In genomic region chr9:21235341-21235740, GRCm38 (mm10) we compare ENCODE assay signal across 11 mouse cellular contexts. TPM values are rescaled to one million over a fixed set of nuclear protein-coding genes. Genes with fewer than 3 reads are reported as not detected.
DNase-seq lines count a peak whose midpoint lies in the region; ATAC-seq and TF ChIP-seq lines count a peak whose summit lies in the region.
"Had no signal": no experiment of that assay in that cellular context is flagged by ENCODE, and none has a peak within 500 bp of the region (broad histone marks: within the 10 kb centered on the region; RNA-seq: fewer than 3 reads in every experiment).

No protein-coding gene starts in this region.

- no peaks in the 10 kb centered on the region for H3K9me3 ChIP-seq in limb, embryonic 12.5 days
- no peaks in the 10 kb centered on the region for H3K9me3 ChIP-seq in limb, embryonic 10.5 days (replicated peaks)
- no peaks in the 10 kb centered on the region for H3K9me3 ChIP-seq in G1E (replicated peaks)
- H3K9me3 ChIP-seq in liver, embryonic 15.5 days (replicated peaks), result no peaks in the 10 kb centered on the region
- H3K9me3 ChIP-seq in midbrain, embryonic 10.5 days (replicated peaks), result no peaks in the 10 kb centered on the region
- H3K9me3 ChIP-seq: heart, embryonic 15.5 days; limb, embryonic 13.5 days had no signal

- no peak overlapping the region for H3K4me3 ChIP-seq in limb, embryonic 12.5 days (replicated peaks)
- H3K4me3 ChIP-seq in limb, embryonic 10.5 days, result no peak overlapping the region
- H3K4me3 ChIP-seq in G1E (ENCODE audit: low read depth, low read length), result peak overlapping the region; percentile 45; the same call in 1 of the 2 replicates
- no peak overlapping the region for H3K4me3 ChIP-seq in liver, embryonic 15.5 days (replicated peaks)
- H3K4me3 ChIP-seq in midbrain, embryonic 10.5 days, result no peak overlapping the region
- H3K4me3 ChIP-seq: erythroblast, embryonic 14.5 days; heart, embryonic 15.5 days; limb, embryonic 13.5 days had no signal

- ATAC-seq in limb, embryonic 12.5 days (ENCODE audit: insufficient number of reproducible peaks, insufficient read depth, low FRiP score, low TSS enrichment, low read depth), result no peak
- no peak for ATAC-seq in G1E (ENCODE audit: extremely low read depth, insufficient number of reproducible peaks, low FRiP score, poor library complexity, severe bottlenecking)
- ATAC-seq in liver, embryonic 15.5 days (ENCODE audit: insufficient read depth), result no peak
- ATAC-seq: hindbrain, postnatal 0 days had no signal

- DNase-seq in limb, embryonic 10.5 days (ENCODE audit: low spot score), result no peak
- peak; percentile 14 for DNase-seq in A20 (ENCODE audit: low read depth, low spot score)
- DNase-seq in G1E (ENCODE audit: low spot score), result no peak
- DNase-seq in left cerebral cortex, postnatal 36 days (ENCODE audit: low spot score in 2 of 2), result no peak
- DNase-seq in midbrain, embryonic 10.5 days (ENCODE audit: low spot score), result no peak

- H3K36me3 ChIP-seq in limb, embryonic 12.5 days, result peaks cover 66% of the 10 kb centered on the region
- H3K36me3 ChIP-seq in limb, embryonic 10.5 days, result peaks cover 64% of the 10 kb centered on the region
- peaks cover 73% of the 10 kb centered on the region for H3K36me3 ChIP-seq in G1E (replicated peaks)
- H3K36me3 ChIP-seq in liver, embryonic 15.5 days (replicated peaks), result peaks cover 66% of the 10 kb centered on the region
- H3K36me3 ChIP-seq in midbrain, embryonic 10.5 days, result peaks cover 63% of the 10 kb centered on the region

- H3K27me3 ChIP-seq in limb, embryonic 12.5 days, result no peaks in the 10 kb centered on the region
- 0 out of 2 replicates have a peak, but pooled peaks cover 4% of the 10 kb centered on the region for H3K27me3 ChIP-seq in limb, embryonic 10.5 days (ENCODE audit: low read depth, poor library complexity, severe bottlenecking)
- H3K27me3 ChIP-seq in G1E (ENCODE audit: insufficient read depth, low read length), result no peaks in the 10 kb centered on the region
- no peaks in the 10 kb centered on the region for H3K27me3 ChIP-seq in liver, embryonic 15.5 days
- H3K27me3 ChIP-seq in midbrain, embryonic 10.5 days (ENCODE audit: low read depth, poor library complexity, severe bottlenecking), result peaks cover 17% of the 10 kb centered on the region
- H3K27me3 ChIP-seq: heart, embryonic 15.5 days; limb, embryonic 13.5 days had no signal

- WGBS in limb, embryonic 12.5 days, result 80% methylated on average over 4 of the region's 4 CpGs
- WGBS in limb, embryonic 10.5 days, result 87% methylated on average over 4 of the region's 4 CpGs
- 71% methylated on average over 4 of the region's 4 CpGs for WGBS in liver, embryonic 15.5 days (ENCODE audit: insufficient replicate concordance)
- WGBS in midbrain, embryonic 10.5 days, result 89% methylated on average over 4 of the region's 4 CpGs

- H3K4me1 ChIP-seq in limb, embryonic 12.5 days (replicated peaks), result peaks cover 19% of the 10 kb centered on the region
- H3K4me1 ChIP-seq in limb, embryonic 10.5 days, result peaks cover 22% of the 10 kb centered on the region
- peaks cover 63% of the 10 kb centered on the region for H3K4me1 ChIP-seq in G1E (ENCODE audit: insufficient read depth, low read depth, low read length)
- H3K4me1 ChIP-seq in liver, embryonic 15.5 days (replicated peaks), result peaks cover 50% of the 10 kb centered on the region
- H3K4me1 ChIP-seq in midbrain, embryonic 10.5 days, result peaks cover 26% of the 10 kb centered on the region

- intact Hi-C loops in left cerebral cortex, postnatal 36 days (cut with DNase I), result no loop called here

- 0 out of 2 replicates have a peak overlapping the region, but pooled peaks have one; percentile 18 for H3K9ac ChIP-seq in limb, embryonic 12.5 days (replicated peaks)
- H3K9ac ChIP-seq in liver, embryonic 15.5 days, result no peak overlapping the region
- H3K9ac ChIP-seq: heart, embryonic 15.5 days; limb, embryonic 13.5 days had no signal

- no peak overlapping the region for H3K27ac ChIP-seq in limb, embryonic 12.5 days
- H3K27ac ChIP-seq in limb, embryonic 10.5 days, result no peak overlapping the region
- 0 out of 2 replicates have a peak overlapping the region, but pooled peaks have one; percentile 35 for H3K27ac ChIP-seq in liver, embryonic 15.5 days (replicated peaks)
- H3K27ac ChIP-seq in midbrain, embryonic 10.5 days (replicated peaks), result no peak overlapping the region
- H3K27ac ChIP-seq: heart, embryonic 15.5 days; hindbrain, postnatal 0 days; limb, embryonic 13.5 days had no signal

- H3K4me2 ChIP-seq in limb, embryonic 12.5 days, result no peak overlapping the region
- H3K4me2 ChIP-seq in liver, embryonic 15.5 days, result peak overlapping the region; percentile 27; the same call in 1 of the 2 replicates
- H3K4me2 ChIP-seq: heart, embryonic 15.5 days; limb, embryonic 13.5 days had no signal

- TF ChIP-seq CTCF in G1E (IDR thresholded peaks at IDR 0.05; ENCODE audit: low read depth, low read length), result no peak

RNA-seq across cellular contexts. Expression of gene Keap1, which starts 3.8 kb away (rescaled TPM):
- polyA plus RNA-seq in limb, embryonic 12.5 days (2016; fragmentation: Nextera tagmentation; extraction: Ambion mirVana), result 64.7 and 65.2 TPM in 2 replicates
- polyA plus RNA-seq in limb, embryonic 10.5 days (2016; fragmentation: Nextera tagmentation; extraction: Ambion mirVana), result 50.4 and 61.7 TPM in 2 replicates
- total RNA-seq in G1E (2014; fragmentation: Nextera tagmentation) (16.7 and 21.3 TPM in 2 replicates), G1E (2017) (46.4 and 48.1 TPM in 2 replicates)
- 73.3 and 81.7 TPM in 2 replicates for polyA plus RNA-seq in G1E (2012)
- 27.9 and 30.5 TPM in 2 replicates for polyA plus RNA-seq in liver, embryonic 15.5 days (2015; fragmentation: Nextera tagmentation; extraction: Ambion mirVana)
- 10 to 100 TPM; 52.7 to 60.8 TPM for total RNA-seq in left cerebral cortex, postnatal 36 days (2021)
- polyA plus RNA-seq in midbrain, embryonic 10.5 days (2016; fragmentation: Nextera tagmentation; extraction: Ambion mirVana), result 47.1 and 50.8 TPM in 2 replicates

RNA-seq across cellular contexts. Expression of gene S1pr5, which starts 12.9 kb away (rescaled TPM):
- 0.31 and 0.63 TPM in 2 replicates for polyA plus RNA-seq in limb, embryonic 12.5 days (2016; fragmentation: Nextera tagmentation; extraction: Ambion mirVana)
- 0.15 and 0.33 TPM in 2 replicates for polyA plus RNA-seq in limb, embryonic 10.5 days (2016; fragmentation: Nextera tagmentation; extraction: Ambion mirVana)
- total RNA-seq in G1E (2014; fragmentation: Nextera tagmentation) (not detected in 2 replicates), G1E (2017) (0.11 TPM in 1 of 2 replicates, not detected in the other)
- not detected in 2 replicates for polyA plus RNA-seq in G1E (2012)
- polyA plus RNA-seq in liver, embryonic 15.5 days (2015; fragmentation: Nextera tagmentation; extraction: Ambion mirVana), result 0.06 and 0.07 TPM in 2 replicates
- total RNA-seq in left cerebral cortex, postnatal 36 days (2021), result 10 to 100 TPM in 1 of 2 experiments, 1 to 10 TPM in 1; 6.6 to 14.2 TPM
- polyA plus RNA-seq in midbrain, embryonic 10.5 days (2016; fragmentation: Nextera tagmentation; extraction: Ambion mirVana), result 0.10 and 0.11 TPM in 2 replicates
- polyA plus RNA-seq: erythroblast, embryonic 14.5 days had no signal

RNA-seq across cellular contexts. Expression of gene Atg4d, which starts 29.8 kb away (rescaled TPM):
- polyA plus RNA-seq in limb, embryonic 12.5 days (2016; fragmentation: Nextera tagmentation; extraction: Ambion mirVana), result 29.8 and 34.9 TPM in 2 replicates
- 38.5 and 41.3 TPM in 2 replicates for polyA plus RNA-seq in limb, embryonic 10.5 days (2016; fragmentation: Nextera tagmentation; extraction: Ambion mirVana)
- total RNA-seq in G1E (2014; fragmentation: Nextera tagmentation), result 7.0 and 14.5 TPM in 2 replicates
- 9.1 and 11.0 TPM in 2 replicates for total RNA-seq in G1E (2017)
- polyA plus RNA-seq in G1E (2012), result 14.9 and 20.7 TPM in 2 replicates
- 97.2 and 118 TPM in 2 replicates for polyA plus RNA-seq in liver, embryonic 15.5 days (2015; fragmentation: Nextera tagmentation; extraction: Ambion mirVana)
- 10 to 100 TPM; 47.1 to 48.8 TPM for total RNA-seq in left cerebral cortex, postnatal 36 days (2021)
- 48.6 and 49.9 TPM in 2 replicates for polyA plus RNA-seq in midbrain, embryonic 10.5 days (2016; fragmentation: Nextera tagmentation; extraction: Ambion mirVana)

RNA-seq across cellular contexts. Expression of gene Kri1, which starts 52.4 kb away (rescaled TPM):
- polyA plus RNA-seq in limb, embryonic 12.5 days (2016; fragmentation: Nextera tagmentation; extraction: Ambion mirVana), result 18.1 and 22.2 TPM in 2 replicates
- 18.9 and 19.1 TPM in 2 replicates for polyA plus RNA-seq in limb, embryonic 10.5 days (2016; fragmentation: Nextera tagmentation; extraction: Ambion mirVana)
- total RNA-seq in G1E (2014; fragmentation: Nextera tagmentation) (45.4 and 52.7 TPM in 2 replicates), G1E (2017) (74.3 and 89.3 TPM in 2 replicates)
- polyA plus RNA-seq in G1E (2012), result 46.2 and 56.6 TPM in 2 replicates
- polyA plus RNA-seq in liver, embryonic 15.5 days (2015; fragmentation: Nextera tagmentation; extraction: Ambion mirVana), result 6.0 and 6.7 TPM in 2 replicates
- total RNA-seq in left cerebral cortex, postnatal 36 days (2021), result 10 to 100 TPM; 32.6 to 44.4 TPM
- polyA plus RNA-seq in midbrain, embryonic 10.5 days (2016; fragmentation: Nextera tagmentation; extraction: Ambion mirVana), result 16.2 and 21.0 TPM in 2 replicates

RNA-seq across cellular contexts. Expression of gene Cdkn2d, which starts 55.9 kb away (rescaled TPM):
- polyA plus RNA-seq in limb, embryonic 12.5 days (2016; fragmentation: Nextera tagmentation; extraction: Ambion mirVana), result 46.1 and 46.9 TPM in 2 replicates
- 32.7 and 38.0 TPM in 2 replicates for polyA plus RNA-seq in limb, embryonic 10.5 days (2016; fragmentation: Nextera tagmentation; extraction: Ambion mirVana)
- total RNA-seq in G1E (2014; fragmentation: Nextera tagmentation) (15.4 and 35.8 TPM in 2 replicates), G1E (2017) (30.3 and 31.2 TPM in 2 replicates)
- polyA plus RNA-seq in G1E (2012), result 14.3 and 17.4 TPM in 2 replicates
- polyA plus RNA-seq in liver, embryonic 15.5 days (2015; fragmentation: Nextera tagmentation; extraction: Ambion mirVana), result 129 and 144 TPM in 2 replicates
- 10 to 100 TPM; 52.7 to 58.8 TPM for total RNA-seq in left cerebral cortex, postnatal 36 days (2021)
- polyA plus RNA-seq in midbrain, embryonic 10.5 days (2016; fragmentation: Nextera tagmentation; extraction: Ambion mirVana), result 51.4 and 61.3 TPM in 2 replicates
